Mouse (Mus musculus) stomach, embryonic 14.5 days (tissue): ENCODE data around the gene Tnrc6b. TPM values are rescaled to one million over a fixed set of nuclear protein-coding genes. Genes with fewer than 3 reads are reported as not detected.

Experiments
- ATAC-seq: fragments of 200-750 bp; cut with Nextera tagmentation; 2 replicates; pipeline ENCODE4 v1.8.0; 2017; ENCODE audit warnings: low read depth, moderate TSS enrichment; ENCODE audit not compliant: insufficient number of reproducible peaks, insufficient read depth, low FRiP score
- H3K27ac ChIP-seq: fragments of 300-500 bp; sonication (generic); 2 replicates; pipeline ENCODE4 v1.5.1; 2014; ENCODE audit warnings: mild to moderate bottlenecking, low read length, moderate library complexity, mixed read lengths
- H3K27me3 ChIP-seq: fragments of 300-500 bp; sonication (generic); 2 replicates; pipeline ENCODE4 v1.6.1; 2014; ENCODE audit warnings: low read length, control low read depth, mixed read lengths; ENCODE audit not compliant: control insufficient read depth, insufficient read depth
- H3K36me3 ChIP-seq: fragments of 300-500 bp; sonication (generic); 2 replicates; pipeline ENCODE4 v1.6.1; 2014; ENCODE audit warnings: mild to moderate bottlenecking, control low read depth, low read length, moderate library complexity, mixed read lengths; ENCODE audit not compliant: control insufficient read depth, insufficient read depth
- H3K4me1 ChIP-seq: fragments of 300-500 bp; sonication (generic); 2 replicates; pipeline ENCODE4 v1.6.1; 2014; ENCODE audit warnings: low read length, control low read depth, mixed read lengths; ENCODE audit not compliant: control insufficient read depth, insufficient read depth
- H3K4me2 ChIP-seq: fragments of 300-500 bp; sonication (generic); replicated peaks from 2 replicates; pipeline ENCODE4 v1.6.1; 2014; ENCODE audit warnings: low read depth, low read length, control low read depth
- H3K4me3 ChIP-seq: fragments of 300-500 bp; sonication (generic); 2 replicates; pipeline ENCODE4 v1.5.1; 2014; ENCODE audit warnings: low read depth, low read length, control low read depth
- H3K9ac ChIP-seq: fragments of 300-500 bp; sonication (generic); replicated peaks from 2 replicates; pipeline ENCODE4 v1.6.1; 2014; ENCODE audit warnings: low read depth, mild to moderate bottlenecking, control low read depth, low read length, moderate library complexity, mixed read lengths
- H3K9me3 ChIP-seq: fragments of 300-500 bp; sonication (generic); 2 replicates; pipeline ENCODE4 v1.6.1; 2016; ENCODE audit warnings: low read depth, low read length, control low read depth; ENCODE audit not compliant: control insufficient read depth
- WGBS: fragments of 180-500 bp; shearing (Covaris S2); extraction: QIAGEN DNeasy Blood & Tissue Kit; methylation state at CpG from one replicate; pipeline ENCODE4 v1.1.7; 2014; 5-methylcytosine and 5-hydroxymethylcytosine counted together
- polyA plus RNA-seq: library from polyadenylated mRNA; unstranded; fragments of >200 nt; fragmentation: Nextera tagmentation; extraction: Ambion mirVana; gene quantifications from 2 replicates; pipeline ENCODE4 v1.2.1, GENCODE M21; 2014

The Tnrc6b gene
- polyA plus RNA-seq, 1 experiment from 2014 or later = 25.5 TPM

GRCm38 (mm10) chr15:80974311-80974710 lies 263.2 kb downstream of the Tnrc6b start:
- Histone ChIP-seq H3K9me3 (no peaks in the 10 kb centered on the region), H3K36me3 (0 out of 2 replicates have a peak, but pooled peaks cover 4% of the 10 kb centered on the region), H3K27me3 (no peaks in the 10 kb centered on the region), H3K4me1 (peaks cover 7% of the 10 kb centered on the region; the same call in 1 of the 2 replicates), H3K4me3 (no peak overlapping the region), H3K9ac (no peak overlapping the region), H3K4me2 (no peak overlapping the region), H3K27ac (no peak overlapping the region)
- 24% methylated on average over 5 of the region's 5 CpGs for WGBS
- no peak for ATAC-seq

- H3K27ac ChIP-seq = no peak overlapping the region
- peaks cover 11% of the 10 kb centered on the region; the same call in 1 of the 2 replicates for H3K4me1 ChIP-seq
- no peaks in the 10 kb centered on the region for H3K9me3 ChIP-seq
- H3K4me3 ChIP-seq = no peak overlapping the region
- no peaks in the 10 kb centered on the region for H3K36me3 ChIP-seq
- no peak overlapping the region for H3K9ac ChIP-seq
- no peaks in the 10 kb centered on the region for H3K27me3 ChIP-seq
- 78% methylated on average over 3 of the region's 3 CpGs for WGBS
- ATAC-seq = no peak
- no peak overlapping the region for H3K4me2 ChIP-seq
Observed at GRCm38 (mm10) chr15:80975666-80976065, 264.6 kb downstream of the Tnrc6b start.

GRCm38 (mm10) chr15:80977620-80978334 lies 266.7 kb downstream of the Tnrc6b start, which contains the start of gene Sgsm3:
Sgsm3 (plus strand) TSS chr15:80977765.
- no peaks in the 10 kb centered on the region for H3K9me3 ChIP-seq
- H3K4me2 ChIP-seq = peak within 1 kb of the TSS; percentile 85
- under 1% methylated on average over 60 of the region's 67 CpGs for WGBS
- peak within 1 kb of the TSS; percentile 63 for H3K9ac ChIP-seq
- H3K27ac ChIP-seq = no peak within 1 kb of the TSS
- no peaks in the 10 kb centered on the region for H3K27me3 ChIP-seq
- H3K4me1 ChIP-seq = peaks cover 11% of the 10 kb centered on the region; the same call in 1 of the 2 replicates
- H3K36me3 ChIP-seq = no peaks in the 10 kb centered on the region
- peak; percentile 88 for ATAC-seq
- H3K4me3 ChIP-seq = peak within 1 kb of the TSS; percentile 77

- no peaks in the 10 kb centered on the region for H3K27me3 ChIP-seq
- no peak for ATAC-seq
- H3K9ac ChIP-seq = no peak overlapping the region
- no peaks in the 10 kb centered on the region for H3K36me3 ChIP-seq
- H3K4me1 ChIP-seq = peaks cover 11% of the 10 kb centered on the region; the same call in 1 of the 2 replicates
- H3K9me3 ChIP-seq = no peaks in the 10 kb centered on the region
- no peak overlapping the region for H3K4me2 ChIP-seq
- 69% methylated on average over 4 of the region's 4 CpGs for WGBS
- H3K27ac ChIP-seq = no peak overlapping the region
- no peak overlapping the region for H3K4me3 ChIP-seq
Observed at GRCm38 (mm10) chr15:80979611-80980010, 268.5 kb downstream of the Tnrc6b start.

- Histone ChIP-seq H3K4me3 (no peak overlapping the region), H3K36me3 (no peaks in the 10 kb centered on the region), H3K27ac (no peak overlapping the region), H3K4me1 (peaks cover 11% of the 10 kb centered on the region; the same call in 1 of the 2 replicates), H3K9me3 (no peaks in the 10 kb centered on the region), H3K4me2 (no peak overlapping the region), H3K27me3 (no peaks in the 10 kb centered on the region), H3K9ac (no peak overlapping the region)
- 77% methylated on average over 4 of the region's 4 CpGs for WGBS
- ATAC-seq = no peak
Observed at GRCm38 (mm10) chr15:80981176-80981575, 270.1 kb downstream of the Tnrc6b start.

GRCm38 (mm10) chr15:80983264-80983663 lies 272.2 kb downstream of the Tnrc6b start:
- no peak for ATAC-seq
- Histone ChIP-seq H3K27ac (no peak overlapping the region), H3K4me2 (no peak overlapping the region)

GRCm38 (mm10) chr15:80988331-80988730 lies 277.2 kb downstream of the Tnrc6b start:
- Histone ChIP-seq H3K4me3 (no peak overlapping the region), H3K4me1 (no peaks in the 10 kb centered on the region), H3K9me3 (no peaks in the 10 kb centered on the region), H3K36me3 (no peaks in the 10 kb centered on the region), H3K27me3 (no peaks in the 10 kb centered on the region), H3K4me2 (no peak overlapping the region), H3K27ac (no peak overlapping the region), H3K9ac (no peak overlapping the region)
- no peak for ATAC-seq
- WGBS = 33% methylated on average over 1 of the region's 1 CpGs

More at GRCm38 (mm10) chr15:80983264-80983663, 272.2 kb downstream of the Tnrc6b start:
- Histone ChIP-seq H3K9me3 (no peaks in the 10 kb centered on the region), H3K4me3 (no peak overlapping the region), H3K4me1 (peaks cover 9% of the 10 kb centered on the region; the same call in 1 of the 2 replicates), H3K36me3 (no peaks in the 10 kb centered on the region), H3K27me3 (no peaks in the 10 kb centered on the region), H3K9ac (no peak overlapping the region)
- WGBS = 70% methylated on average over 2 of the region's 2 CpGs

- no peaks in the 10 kb centered on the region for H3K36me3 ChIP-seq
- 38% methylated on average over 3 of the region's 3 CpGs for WGBS
- peak; percentile 91 for ATAC-seq
- H3K4me2 ChIP-seq = no peak overlapping the region
- H3K27ac ChIP-seq = peak overlapping the region; percentile 69; the same call in 1 of the 2 replicates
- H3K4me1 ChIP-seq = no peaks in the 10 kb centered on the region
- no peaks in the 10 kb centered on the region for H3K27me3 ChIP-seq
- H3K4me3 ChIP-seq = no peak overlapping the region
- no peak overlapping the region for H3K9ac ChIP-seq
- H3K9me3 ChIP-seq = no peaks in the 10 kb centered on the region
Observed at GRCm38 (mm10) chr15:80989712-80990111, 278.6 kb downstream of the Tnrc6b start.
